Mouse (Mus musculus) heart, adult 11 months (tissue): Measurements from ENCODE around the gene Fyn.

ENCODE experiments used
- DNase-seq: peaks from one replicate; pipeline ENCODE4 v3.0.0; 2022

Fyn gene

GRCm38 (mm10) chr10:39379287-39379686, 10.6 kb downstream of the Fyn start:
- peak; percentile 86 for DNase-seq

GRCm38 (mm10) chr10:39379721-39380370, 11.2 kb downstream of the Fyn start:
- DNase-seq: peak; percentile 81

DNA sequence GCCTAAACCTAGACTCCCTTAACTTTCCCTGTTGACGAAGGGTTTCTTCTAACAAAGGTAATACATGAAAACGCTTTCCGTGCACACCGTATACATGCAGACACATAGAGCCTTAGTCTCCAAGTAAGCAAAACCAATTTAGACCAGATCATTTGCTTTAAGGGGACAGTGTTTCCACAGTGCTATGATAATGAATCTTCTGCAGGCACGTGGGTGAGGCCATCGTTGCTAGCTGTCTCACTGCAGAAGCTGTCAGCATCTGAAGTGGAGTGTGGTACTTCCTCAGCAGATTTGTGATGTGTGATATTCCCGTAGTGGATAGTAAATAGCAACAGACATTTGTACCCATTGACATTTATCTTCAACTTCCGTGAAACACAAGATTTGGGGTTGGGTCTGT, 16.6 kb downstream of the Fyn start:
- DNase-seq: no peak

- peak; percentile 94 for DNase-seq
Measured at GRCm38 (mm10) chr10:39386203-39386602, 17.5 kb downstream of the Fyn start.

GRCm38 (mm10) chr10:39387024-39387423, 18.4 kb downstream of the Fyn start:
- DNase-seq: no peak

DNA sequence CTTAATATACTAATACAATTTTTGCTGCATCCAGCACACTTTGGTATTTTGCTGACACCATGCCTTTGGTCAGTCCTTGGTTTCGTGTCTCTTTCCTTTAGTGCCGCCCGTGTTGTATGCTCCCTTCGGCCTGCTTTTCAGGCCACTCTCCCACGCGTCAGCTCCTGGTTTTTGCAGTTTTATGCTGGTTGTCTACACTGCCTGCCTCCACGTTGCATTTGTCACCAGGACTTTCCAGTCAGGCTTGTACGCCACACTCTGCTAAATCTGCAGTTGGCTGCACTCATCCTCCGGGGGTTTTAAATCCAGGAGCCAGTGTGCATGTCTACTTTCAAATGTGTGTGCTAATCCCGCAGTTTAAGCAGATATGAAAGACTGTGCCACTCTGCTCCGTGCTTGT, 18.9 kb downstream of the Fyn start:
- peak; percentile 57 for DNase-seq

- peak; percentile 96 for DNase-seq
Measured at GRCm38 (mm10) chr10:39388144-39388543, 19.5 kb downstream of the Fyn start.

DNA sequence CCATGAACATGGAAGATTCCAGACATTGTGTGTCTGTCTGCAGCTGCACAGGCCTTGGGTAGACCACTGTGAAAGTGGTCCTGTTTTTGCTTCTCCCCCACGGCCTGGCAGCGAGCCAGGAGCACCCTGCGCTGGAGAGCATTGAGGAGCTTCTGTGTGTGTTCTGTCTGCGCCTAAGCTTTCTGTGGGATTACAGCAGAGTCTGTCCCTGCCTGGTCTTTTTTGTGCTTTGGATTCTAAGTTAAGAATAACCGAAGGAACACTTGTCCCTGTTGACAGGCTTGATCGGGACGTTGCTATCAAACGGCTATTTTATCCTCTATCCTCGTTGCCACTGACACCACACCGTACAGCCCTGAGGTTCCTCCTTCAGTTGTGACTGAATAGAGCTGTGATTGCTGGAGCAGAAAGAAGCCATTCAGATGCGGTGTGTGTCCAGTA, 20.8 kb downstream of the Fyn start:
- peak; percentile 94 for DNase-seq

DNA sequence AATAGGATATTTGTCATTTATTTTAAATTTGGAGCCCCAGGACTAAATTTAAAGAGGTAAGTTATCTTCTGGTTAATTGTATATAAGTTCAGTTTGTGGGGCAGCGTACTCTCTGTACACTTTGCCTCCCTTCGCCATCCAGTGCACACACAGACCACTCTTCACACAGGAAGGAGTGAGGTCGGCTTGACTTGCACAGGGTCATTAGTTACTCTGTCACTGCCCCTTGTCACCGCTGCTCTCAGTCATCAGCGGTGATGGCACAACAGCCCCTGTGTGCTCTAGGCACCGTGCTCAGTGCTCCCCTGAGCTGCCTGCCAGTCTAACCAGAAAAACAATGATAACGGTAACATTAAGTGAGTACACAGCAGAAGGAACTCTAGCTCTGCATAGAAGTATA, 21.9 kb downstream of the Fyn start:
- no peak for DNase-seq

GRCm38 (mm10) chr10:39392900-39393483, 24.3 kb downstream of the Fyn start:
- no peak for DNase-seq

GRCm38 (mm10) chr10:39395544-39395943, 26.9 kb downstream of the Fyn start:
- no peak for DNase-seq

DNA sequence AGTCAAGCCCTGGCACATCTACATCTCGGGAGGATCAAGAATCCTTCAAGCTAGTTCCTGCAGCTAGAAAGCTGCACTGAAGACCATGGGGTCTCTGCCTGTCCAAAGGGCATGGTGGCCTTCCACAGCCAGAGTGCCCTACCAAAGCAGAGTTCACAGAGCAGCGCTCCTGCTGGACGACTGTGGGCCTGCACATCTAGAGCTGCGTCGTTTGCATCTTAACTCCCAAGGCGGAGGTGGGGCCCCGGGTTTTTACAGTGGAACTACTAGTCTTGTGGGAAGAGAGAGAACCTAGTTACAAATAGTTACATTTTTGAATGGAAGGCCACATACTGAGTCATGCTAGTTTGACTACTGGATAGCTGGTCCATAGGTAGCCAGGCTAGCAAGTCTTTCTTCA, 30.3 kb downstream of the Fyn start:
- DNase-seq: no peak

- peak; percentile 89 for DNase-seq
Measured at GRCm38 (mm10) chr10:39400155-39400554, 31.5 kb downstream of the Fyn start.

DNA sequence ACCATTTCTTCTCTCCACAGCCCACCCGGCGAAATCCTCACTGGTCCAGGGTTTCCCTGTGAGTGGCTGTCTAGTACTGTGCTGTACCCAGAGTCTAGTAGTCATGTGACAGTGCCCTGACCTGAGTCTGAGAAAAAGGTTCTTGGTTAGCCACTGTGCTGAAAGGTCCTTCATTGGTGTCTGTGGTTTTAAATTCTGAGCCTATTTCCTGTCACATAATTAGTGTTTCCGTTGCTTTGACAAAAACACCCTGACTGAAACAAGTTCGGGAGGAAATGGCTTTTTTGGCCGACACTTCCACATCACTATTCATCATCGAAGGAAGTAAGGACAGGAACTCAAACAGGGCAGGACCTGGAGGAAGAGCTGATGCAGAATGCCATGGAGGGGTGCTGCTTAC, 33.8 kb downstream of the Fyn start:
- DNase-seq: peak; percentile 88

GRCm38 (mm10) chr10:39403706-39404105, 35.1 kb downstream of the Fyn start:
- peak; percentile 91 for DNase-seq

- DNase-seq: no peak
Measured at GRCm38 (mm10) chr10:39404175-39404574, 35.5 kb downstream of the Fyn start.

GRCm38 (mm10) chr10:39405982-39406797, 37.5 kb downstream of the Fyn start:
- DNase-seq: peak; percentile 93

DNA sequence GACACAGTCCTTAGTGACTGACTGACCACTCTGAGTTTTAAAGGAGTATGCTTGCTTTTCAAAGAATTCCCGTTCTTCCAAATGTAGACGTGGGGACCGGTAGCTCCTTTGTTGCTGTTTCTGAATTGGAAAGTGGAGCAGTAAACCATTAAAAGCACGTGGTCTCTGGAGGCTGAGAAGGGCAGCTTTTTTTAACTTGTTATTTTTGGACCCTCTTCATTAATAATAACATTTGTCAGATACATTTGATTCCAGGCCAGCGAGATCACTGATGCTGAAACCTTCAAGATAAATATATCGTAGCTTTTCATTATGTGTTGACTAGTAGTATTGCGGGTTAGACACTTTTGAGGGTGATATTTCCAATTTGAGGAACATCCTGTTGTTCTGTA, 38.1 kb downstream of the Fyn start:
- no peak for DNase-seq

GRCm38 (mm10) chr10:39407553-39407952, 38.9 kb downstream of the Fyn start:
- no peak for DNase-seq

- no peak for DNase-seq
Measured at GRCm38 (mm10) chr10:39409602-39410001, 40.9 kb downstream of the Fyn start.

GRCm38 (mm10) chr10:39410151-39410649, 41.5 kb downstream of the Fyn start:
- DNase-seq: peak; percentile 95

DNA sequence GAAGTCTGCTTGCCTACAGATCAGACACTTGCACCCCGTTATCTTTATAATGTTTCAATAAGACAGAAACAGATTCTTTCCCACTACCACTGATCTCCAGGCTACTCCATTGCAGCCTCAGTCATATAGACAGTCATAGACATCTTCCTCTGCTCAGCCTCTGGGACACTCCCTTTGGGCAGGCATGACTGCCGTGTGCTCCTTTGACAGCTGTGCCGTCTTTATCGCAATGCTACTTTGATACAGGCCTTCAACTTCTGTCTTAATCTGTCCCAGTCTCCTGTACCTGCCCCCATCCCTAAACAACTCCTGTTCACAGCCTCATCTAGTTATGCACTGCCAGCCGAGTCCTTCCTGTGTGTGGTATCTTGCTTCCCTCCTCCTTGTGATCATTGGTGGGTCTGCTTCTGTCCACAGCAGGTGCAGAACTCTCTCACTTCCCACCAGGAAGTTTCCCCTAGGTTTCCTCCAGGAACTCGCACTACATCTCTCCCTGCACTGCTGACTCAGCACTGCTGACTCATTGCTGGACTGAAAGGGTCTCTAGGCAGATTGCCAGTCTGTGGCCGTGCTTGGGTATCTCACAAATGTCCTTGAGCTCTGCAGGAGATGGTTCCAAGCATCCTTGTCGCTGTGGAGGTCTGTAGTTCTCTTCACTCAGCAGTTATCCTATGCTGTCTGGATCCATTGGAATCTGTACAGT, 43.4 kb downstream of the Fyn start:
- no peak for DNase-seq
